35 mouse cellular contexts compared by ENCODE assay signal in the genomic region with DNA sequence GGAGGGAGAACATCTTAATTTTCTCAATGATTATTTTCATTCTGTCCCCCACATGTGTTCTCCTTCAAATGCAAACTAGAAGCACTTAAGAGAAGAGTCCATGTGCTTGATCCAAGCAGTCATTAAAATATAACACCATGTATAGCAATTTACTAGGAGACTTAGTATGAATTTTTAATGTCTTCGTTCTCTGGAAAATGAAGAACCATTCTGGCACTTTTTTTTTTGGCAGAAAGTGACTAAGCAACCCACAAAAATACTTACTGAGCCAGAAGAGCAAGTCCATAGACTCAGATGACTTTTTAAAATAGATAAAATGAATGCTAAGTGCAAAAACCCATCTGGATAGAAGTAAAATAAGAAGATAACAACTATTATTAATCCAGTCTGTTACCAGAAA.
"Had no signal": no experiment of that assay in that cellular context is flagged by ENCODE, and none has a peak within 500 bp of the region (broad histone marks: within the 10 kb centered on the region; RNA-seq: fewer than 3 reads in every experiment).

No protein-coding gene starts in this region.

- H3K4me1 ChIP-seq: heart, embryonic 10.5 days; heart, embryonic 12.5 days; heart, embryonic 13.5 days; heart, embryonic 15.5 days; hindbrain, embryonic 10.5 days; hindbrain, embryonic 12.5 days; hindbrain, embryonic 13.5 days; hindbrain, embryonic 15.5 days; intestine, embryonic 15.5 days; kidney, embryonic 15.5 days had no signal

- H3K4me2 ChIP-seq: heart, embryonic 11.5 days; heart, embryonic 12.5 days; heart, embryonic 13.5 days; heart, embryonic 15.5 days; hindbrain, embryonic 12.5 days; hindbrain, embryonic 13.5 days; hindbrain, embryonic 14.5 days; hindbrain, embryonic 15.5 days; intestine, embryonic 15.5 days; kidney, embryonic 15.5 days had no signal

- H3K27me3 ChIP-seq: heart, embryonic 12.5 days; heart, embryonic 13.5 days; heart, embryonic 15.5 days; hindbrain, embryonic 12.5 days; hindbrain, embryonic 13.5 days; hindbrain, embryonic 15.5 days; intestine, embryonic 15.5 days; kidney, embryonic 15.5 days had no signal

- H3K9ac ChIP-seq: heart, embryonic 12.5 days; heart, embryonic 13.5 days; heart, embryonic 15.5 days; hindbrain, embryonic 12.5 days; hindbrain, embryonic 13.5 days; hindbrain, embryonic 14.5 days; hindbrain, embryonic 15.5 days; intestine, embryonic 15.5 days; kidney, embryonic 15.5 days had no signal

- DNase-seq: heart, postnatal 10 days; heart, postnatal 14 days; heart, postnatal 36 days; heart, postnatal 4 days; kidney, adult 11 months; kidney, adult 18-20 months; kidney, adult 2 months; kidney, adult 8-10 months; kidney, adult 9 months; kidney, postnatal 10 days; kidney, postnatal 14 days; kidney, postnatal 25 days; kidney, postnatal 36 days; kidney, postnatal 4 days; layer of hippocampus, adult 9-11 months; layer of hippocampus, postnatal 36 days had no signal

- H3K27ac ChIP-seq: heart, embryonic 10.5 days; heart, embryonic 13.5 days; heart, embryonic 15.5 days; hindbrain, embryonic 10.5 days; hindbrain, embryonic 12.5 days; hindbrain, embryonic 13.5 days; hindbrain, embryonic 14.5 days; hindbrain, embryonic 15.5 days; hindbrain, postnatal 0 days; intestine, embryonic 15.5 days; kidney, embryonic 15.5 days; kidney, postnatal 0 days; layer of hippocampus, adult 2 months had no signal

- H3K36me3 ChIP-seq: heart, embryonic 10.5 days; heart, embryonic 12.5 days; heart, embryonic 13.5 days; heart, embryonic 15.5 days; hindbrain, embryonic 10.5 days; hindbrain, embryonic 12.5 days; hindbrain, embryonic 13.5 days; hindbrain, embryonic 15.5 days; intestine, embryonic 15.5 days; kidney, embryonic 15.5 days had no signal

- H3K9me3 ChIP-seq: heart, embryonic 10.5 days; heart, embryonic 12.5 days; heart, embryonic 13.5 days; heart, embryonic 15.5 days; hindbrain, embryonic 10.5 days; hindbrain, embryonic 12.5 days; hindbrain, embryonic 13.5 days; intestine, embryonic 15.5 days; kidney, embryonic 15.5 days had no signal

- H3K4me3 ChIP-seq: heart, embryonic 10.5 days; heart, embryonic 12.5 days; heart, embryonic 13.5 days; heart, embryonic 15.5 days; hindbrain, embryonic 10.5 days; hindbrain, embryonic 12.5 days; hindbrain, embryonic 13.5 days; hindbrain, embryonic 15.5 days; intestine, embryonic 15.5 days; kidney, embryonic 15.5 days; layer of hippocampus, adult 2 months had no signal

- ATAC-seq: hindbrain, embryonic 16.5 days; hindbrain, postnatal 0 days; inflammation-experienced regulatory T-cells, adult 6 months; intestine, embryonic 15.5 days; intestine, embryonic 16.5 days; intestine, postnatal 0 days had no signal
